Mouse (Mus musculus): Measurements from ENCODE around the gene Mst1.

The Mst1 gene

GRCm38 (mm10) chr9:108056361-108057261 lies 23.6 kb upstream of the Mst1 start:
- no peak for DNase-seq (ENCODE audit: extremely low read depth, low read depth)

- DNase-seq (ENCODE audit: extremely low read depth, low read depth), result no peak
Observed at GRCm38 (mm10) chr9:108057262-108057562, 23.0 kb upstream of the Mst1 start.

- DNase-seq (ENCODE audit: extremely low read depth, low read depth), result no peak
Observed at GRCm38 (mm10) chr9:108058291-108058690, 21.9 kb upstream of the Mst1 start.

GRCm38 (mm10) chr9:108062142-108062541 lies 18.1 kb upstream of the Mst1 start:
- no peak for DNase-seq (ENCODE audit: extremely low read depth, low read depth)

- no peak for DNase-seq (ENCODE audit: extremely low read depth, low read depth)
Observed at GRCm38 (mm10) chr9:108063361-108063760, 16.9 kb upstream of the Mst1 start.

GRCm38 (mm10) chr9:108065491-108066011 lies 14.7 kb upstream of the Mst1 start:
- peak; percentile 26 for DNase-seq (ENCODE audit: extremely low read depth, low read depth)

GRCm38 (mm10) chr9:108067199-108067598 lies 13.0 kb upstream of the Mst1 start:
- no peak for DNase-seq (ENCODE audit: extremely low read depth, low read depth)

GRCm38 (mm10) chr9:108067900-108068299 lies 12.3 kb upstream of the Mst1 start:
- DNase-seq (ENCODE audit: extremely low read depth, low read depth), result peak; percentile 65

GRCm38 (mm10) chr9:108069007-108069406 lies 11.2 kb upstream of the Mst1 start:
- no peak for DNase-seq (ENCODE audit: extremely low read depth, low read depth)

GRCm38 (mm10) chr9:108069529-108069928 lies 10.7 kb upstream of the Mst1 start:
- DNase-seq (ENCODE audit: extremely low read depth, low read depth), result no peak

GRCm38 (mm10) chr9:108071801-108072200 lies 8.4 kb upstream of the Mst1 start:
- no peak for DNase-seq (ENCODE audit: extremely low read depth, low read depth)

- no peak for DNase-seq (ENCODE audit: extremely low read depth, low read depth)
Observed at GRCm38 (mm10) chr9:108072481-108072924, 7.7 kb upstream of the Mst1 start.

GRCm38 (mm10) chr9:108073141-108073930 lies 6.9 kb upstream of the Mst1 start:
- no peak for DNase-seq (ENCODE audit: extremely low read depth, low read depth)

- DNase-seq (ENCODE audit: extremely low read depth, low read depth), result no peak
Observed at GRCm38 (mm10) chr9:108082549-108082948, 2.3 kb downstream of the Mst1 start.

- no peak for DNase-seq (ENCODE audit: extremely low read depth, low read depth)
Observed at GRCm38 (mm10) chr9:108082988-108083431, 2.8 kb downstream of the Mst1 start, which contains the start of gene Rnf123. Rnf123 (minus strand) TSS chr9:108083346.

GRCm38 (mm10) chr9:108083561-108083960 lies 3.3 kb downstream of the Mst1 start:
- no peak for DNase-seq (ENCODE audit: extremely low read depth, low read depth)

GRCm38 (mm10) chr9:108085261-108085660 lies 5.0 kb downstream of the Mst1 start:
- DNase-seq (ENCODE audit: extremely low read depth, low read depth), result no peak

- no peak for DNase-seq (ENCODE audit: extremely low read depth, low read depth)
Observed at GRCm38 (mm10) chr9:108090611-108091120, 10.4 kb downstream of the Mst1 start.

- no peak for DNase-seq (ENCODE audit: extremely low read depth, low read depth)
Observed at GRCm38 (mm10) chr9:108093586-108093985, 13.3 kb downstream of the Mst1 start.

- peak; percentile 85 for DNase-seq (ENCODE audit: extremely low read depth, low read depth)
Observed at GRCm38 (mm10) chr9:108094184-108094941, 14.1 kb downstream of the Mst1 start, which contains the start of gene Apeh. Apeh (minus strand) TSS chr9:108094606.

GRCm38 (mm10) chr9:108094998-108095411 lies 14.8 kb downstream of the Mst1 start:
- peak; percentile 73 for DNase-seq (ENCODE audit: extremely low read depth, low read depth)
